Mouse (Mus musculus) heart, embryonic 10.5 days (tissue): ENCODE results near the gene Tor2a. TPM values are rescaled to one million over a fixed set of nuclear protein-coding genes. Genes with fewer than 3 reads are reported as not detected.

Source experiments
- DNase-seq: peaks from one replicate; pipeline ENCODE4 v3.0.0-alpha.2; 2017; ENCODE audit warnings: low spot score
- H3K27ac ChIP-seq: fragments of 300-500 bp; sonication (generic); 2 replicates; pipeline ENCODE4 v1.5.1; 2016; ENCODE audit warnings: mild to moderate bottlenecking
- H3K27me3 ChIP-seq: fragments of 300-500 bp; sonication (generic); 2 replicates; pipeline ENCODE4 v1.6.1; 2016; ENCODE audit warnings: mild to moderate bottlenecking; ENCODE audit not compliant: poor library complexity, insufficient read depth, severe bottlenecking
- H3K36me3 ChIP-seq: fragments of 300-500 bp; sonication (generic); 2 replicates; pipeline ENCODE4 v1.6.1; 2016; ENCODE audit warnings: mild to moderate bottlenecking, moderate library complexity
- H3K4me1 ChIP-seq: fragments of 300-500 bp; sonication (generic); 2 replicates; pipeline ENCODE4 v1.6.1; 2016; ENCODE audit warnings: mild to moderate bottlenecking
- H3K4me3 ChIP-seq: fragments of 300-500 bp; sonication (generic); 2 replicates; pipeline ENCODE4 v1.5.1; 2016; ENCODE audit warnings: mild to moderate bottlenecking, moderate library complexity
- H3K9me3 ChIP-seq: fragments of 300-500 bp; sonication (generic); 2 replicates; pipeline ENCODE4 v1.6.1; 2016; ENCODE audit warnings: mild to moderate bottlenecking, moderate library complexity
- WGBS: fragments of 180-500 bp; shearing (Covaris S2); methylation state at CpG from one replicate; pipeline ENCODE4 v1.1.7; 2016; 5-methylcytosine and 5-hydroxymethylcytosine counted together
- polyA plus RNA-seq: library from polyadenylated mRNA; unstranded; fragments of >200 nt; fragmentation: Nextera tagmentation; extraction: Ambion mirVana; gene quantifications from 2 replicates; pipeline ENCODE4 v1.2.1, GENCODE M21; 2016

The Tor2a gene
- polyA plus RNA-seq, 1 experiment from 2014 or later: 57.2 TPM

DNA sequence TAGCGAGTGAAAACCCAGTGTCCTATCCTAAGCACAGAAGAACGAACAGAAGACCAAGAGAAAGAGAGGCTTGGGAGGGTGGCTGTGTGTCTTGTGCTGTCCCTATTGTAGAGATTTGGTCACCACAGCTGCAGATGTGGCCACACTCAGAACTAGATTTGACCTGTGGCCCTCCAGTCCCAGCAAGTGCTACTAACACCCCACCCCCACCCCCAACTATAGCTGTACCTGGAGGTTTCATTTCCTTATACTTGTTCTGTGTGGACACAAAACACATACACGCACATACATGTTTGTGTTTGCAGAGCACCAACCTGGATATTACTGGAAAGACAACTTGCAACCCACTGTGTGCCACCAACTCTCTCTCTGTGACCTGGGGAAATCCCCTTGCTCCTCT lies 37.0 kb upstream of the Tor2a start:
- no peak overlapping the region for H3K4me3 ChIP-seq
- peaks cover 31% of the 10 kb centered on the region for H3K4me1 ChIP-seq
- DNase-seq: no peak
- 86% methylated on average over 3 of the region's 3 CpGs for WGBS
- no peaks in the 10 kb centered on the region for H3K36me3 ChIP-seq
- no peak overlapping the region; the same call in 1 of the 2 replicates for H3K27ac ChIP-seq
- no peaks in the 10 kb centered on the region for H3K27me3 ChIP-seq
- H3K9me3 ChIP-seq: no peaks in the 10 kb centered on the region

DNA sequence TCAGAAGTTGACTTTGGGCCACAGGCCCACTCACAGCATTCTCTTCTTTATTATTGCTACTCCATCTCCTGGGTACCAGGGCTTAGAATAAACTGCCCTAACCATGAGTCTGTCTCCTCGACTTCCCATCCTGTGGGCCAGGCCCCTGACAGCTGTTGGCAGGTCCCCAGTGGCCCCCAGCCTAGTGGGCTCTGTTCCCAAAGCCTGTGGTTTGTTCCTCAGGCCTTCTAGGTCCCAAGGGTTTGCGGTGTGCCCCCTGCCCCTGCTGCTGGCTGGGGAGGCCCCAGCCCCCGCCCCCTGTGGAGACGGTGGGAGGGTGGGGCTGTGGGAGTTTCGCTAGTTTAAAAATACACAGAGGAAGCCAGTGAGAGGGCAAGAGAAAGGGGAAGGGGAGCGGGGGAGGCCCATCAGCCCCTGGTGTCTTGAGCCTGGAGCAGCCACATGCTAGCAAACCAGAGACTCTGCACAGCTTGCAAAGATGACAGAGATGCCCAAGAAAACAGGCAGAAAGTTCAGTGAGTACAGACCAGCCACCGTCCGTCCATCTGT lies 36.3 kb upstream of the Tor2a start, which contains the start of gene Sh2d3c:
Sh2d3c (plus strand) TSS at position 375 of the 549 bp plus-strand sequence.
- 36% methylated on average over 8 of the region's 8 CpGs for WGBS
- Histone ChIP-seq H3K4me1 (peaks cover 27% of the 10 kb centered on the region), H3K4me3 (0 out of 2 replicates have a peak within 1 kb of the TSS, but pooled peaks have one; percentile 13), H3K27ac (peak within 1 kb of the TSS; percentile 57), H3K9me3 (no peaks in the 10 kb centered on the region), H3K27me3 (no peaks in the 10 kb centered on the region), H3K36me3 (no peaks in the 10 kb centered on the region)
- no peak for DNase-seq

DNA sequence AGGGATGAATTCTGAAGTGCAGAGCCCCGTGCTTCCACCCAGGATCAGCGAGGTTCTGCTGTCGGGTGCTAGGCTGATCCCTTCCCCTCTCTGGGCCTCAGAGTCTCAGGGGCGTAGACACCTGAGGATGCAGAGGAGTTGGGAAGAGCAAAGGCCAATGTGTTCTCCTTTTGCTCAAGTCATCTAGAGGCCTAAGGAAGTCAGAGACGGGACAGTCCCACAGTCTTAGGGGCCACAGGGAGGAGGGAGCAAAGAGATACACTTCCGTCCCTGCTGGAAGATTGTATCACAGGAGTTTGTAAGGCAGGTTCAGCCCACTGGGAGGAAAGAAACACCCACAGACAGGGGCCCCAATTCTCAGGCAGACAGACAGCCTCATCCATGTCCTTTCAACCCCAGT lies 35.0 kb upstream of the Tor2a start:
- Histone ChIP-seq H3K9me3 (no peaks in the 10 kb centered on the region), H3K36me3 (no peaks in the 10 kb centered on the region), H3K27ac (peak overlapping the region; percentile 31), H3K27me3 (no peaks in the 10 kb centered on the region), H3K4me3 (0 out of 2 replicates have a peak overlapping the region, but pooled peaks have one; percentile 12), H3K4me1 (peaks cover 27% of the 10 kb centered on the region)
- 49% methylated on average over 6 of the region's 6 CpGs for WGBS
- no peak for DNase-seq

DNA sequence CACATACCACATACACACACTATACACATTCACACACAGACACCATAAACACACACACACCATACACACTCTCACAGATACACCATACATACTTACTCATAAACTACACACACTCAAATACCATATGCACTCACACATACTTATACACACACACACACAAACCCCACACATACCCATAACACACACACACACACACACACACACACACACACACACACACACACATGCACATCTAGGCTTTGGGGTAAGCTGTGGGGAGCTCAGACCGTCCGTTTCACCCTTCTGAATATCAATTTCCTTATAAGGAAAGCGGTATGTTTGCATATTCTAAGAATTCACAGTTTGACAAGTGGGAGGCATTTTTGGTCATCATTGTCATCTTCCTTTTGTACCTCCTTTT lies 34.5 kb upstream of the Tor2a start:
- Histone ChIP-seq H3K36me3 (no peaks in the 10 kb centered on the region), H3K27me3 (no peaks in the 10 kb centered on the region)
- 78% methylated on average over 3 of the region's 3 CpGs for WGBS

DNA sequence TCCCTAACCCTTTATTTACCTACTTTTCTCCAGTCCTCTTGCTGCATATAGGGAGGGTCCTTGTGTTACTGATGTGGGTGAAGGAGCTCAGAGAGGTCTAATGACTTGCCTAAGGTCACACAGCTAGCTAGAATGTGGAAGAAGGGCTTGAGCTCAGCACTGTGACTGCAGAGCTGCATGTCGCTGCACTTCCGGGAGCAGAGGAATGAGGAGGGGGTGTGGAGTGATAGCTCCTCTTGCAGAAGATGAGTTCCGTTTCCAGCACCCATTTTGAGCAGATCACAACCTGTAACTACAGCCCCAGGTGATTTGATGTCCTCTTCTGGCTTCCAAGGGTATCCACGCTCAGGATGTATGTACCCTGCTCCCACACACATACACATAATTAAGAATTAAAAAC lies 32.9 kb upstream of the Tor2a start:
- Histone ChIP-seq H3K27me3 (no peaks in the 10 kb centered on the region), H3K9me3 (no peaks in the 10 kb centered on the region), H3K36me3 (no peaks in the 10 kb centered on the region), H3K27ac (no peak overlapping the region), H3K4me1 (peaks cover 29% of the 10 kb centered on the region), H3K4me3 (no peak overlapping the region)
- DNase-seq: no peak
- WGBS: 64% methylated on average over 4 of the region's 4 CpGs

More for the DNA sequence above, 34.5 kb upstream of the Tor2a start:
- Histone ChIP-seq H3K9me3 (no peaks in the 10 kb centered on the region), H3K4me3 (no peak overlapping the region), H3K27ac (no peak overlapping the region), H3K4me1 (peaks cover 28% of the 10 kb centered on the region)
- no peak for DNase-seq

DNA sequence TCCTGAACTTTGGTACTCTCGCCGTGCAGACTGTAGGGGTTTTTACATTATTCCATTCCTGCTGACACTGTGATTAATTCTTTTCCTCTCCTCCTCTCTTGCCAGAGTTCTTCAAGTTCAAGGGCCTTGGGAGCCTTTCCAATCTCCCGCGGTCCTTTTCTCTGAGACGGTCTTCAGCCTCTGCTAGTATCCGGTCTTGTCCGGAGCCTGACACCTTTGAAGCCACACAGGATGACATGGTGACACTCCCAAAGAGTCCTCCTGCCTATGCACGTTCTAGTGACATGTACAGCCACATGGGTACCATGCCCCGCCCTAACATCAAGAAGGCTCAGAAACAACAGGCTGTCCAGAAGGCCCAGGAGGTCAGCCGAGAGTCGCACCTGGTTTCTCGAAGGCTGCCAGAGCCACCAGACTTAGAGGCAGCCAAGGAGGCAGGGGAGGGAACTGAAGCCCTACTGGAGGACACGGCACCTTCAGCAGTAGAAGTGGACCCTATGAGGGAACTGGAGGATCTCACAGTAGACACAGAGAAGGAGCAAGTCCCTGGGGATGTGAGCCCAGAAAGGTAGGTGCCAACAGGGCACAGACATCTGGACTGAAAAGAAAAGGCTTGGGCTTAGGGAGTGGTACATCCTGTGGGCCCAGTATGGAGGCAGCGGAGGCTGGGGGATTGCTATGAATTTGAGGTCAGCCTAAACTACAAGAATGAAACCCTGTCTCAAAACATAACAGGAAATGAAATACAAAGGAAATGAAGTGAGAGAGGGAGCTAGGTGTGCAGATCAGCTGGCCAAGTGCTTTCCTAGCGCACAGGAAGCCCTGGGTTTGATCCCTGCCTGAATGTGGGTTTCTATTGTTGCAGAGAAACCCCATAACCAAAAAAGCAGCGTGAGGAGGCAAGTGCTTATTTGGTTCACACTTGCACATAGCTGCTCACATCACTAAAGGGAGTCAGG lies 31.9 kb upstream of the Tor2a start:
- 77% methylated on average over 16 of the region's 16 CpGs for WGBS
- H3K4me1 ChIP-seq: peaks cover 35% of the 10 kb centered on the region
- H3K27ac ChIP-seq: no peak overlapping the region
- H3K9me3 ChIP-seq: no peaks in the 10 kb centered on the region
- no peak overlapping the region for H3K4me3 ChIP-seq
- H3K27me3 ChIP-seq: no peaks in the 10 kb centered on the region
- H3K36me3 ChIP-seq: no peaks in the 10 kb centered on the region
- DNase-seq: no peak

DNA sequence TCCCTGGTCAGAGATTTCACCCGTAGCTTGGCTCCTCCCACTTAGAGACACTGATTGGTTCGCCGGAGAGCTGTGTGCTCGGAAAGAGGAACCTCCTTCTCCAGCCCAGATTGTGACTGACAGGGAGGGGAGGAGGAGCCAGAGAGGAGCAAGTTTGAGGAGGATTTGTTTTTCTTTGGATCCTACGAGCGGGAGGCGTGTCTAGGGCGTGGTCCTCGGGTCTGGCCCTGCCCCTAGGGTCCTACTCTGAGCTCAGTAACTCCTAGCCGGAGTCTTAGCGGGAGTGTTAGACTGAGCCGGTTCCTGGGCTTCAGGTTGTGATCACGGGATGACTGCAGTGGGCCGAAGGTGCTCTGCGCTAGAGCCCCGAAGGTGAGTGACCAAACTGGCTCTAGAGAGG lies 29.6 kb upstream of the Tor2a start:
- WGBS: 0% methylated on average over 16 of the region's 16 CpGs
- no peaks in the 10 kb centered on the region for H3K9me3 ChIP-seq
- peak overlapping the region; percentile 59 for H3K4me3 ChIP-seq
- peak; percentile 98 for DNase-seq
- H3K27me3 ChIP-seq: 0 out of 2 replicates have a peak, but pooled peaks cover 5% of the 10 kb centered on the region
- H3K36me3 ChIP-seq: no peaks in the 10 kb centered on the region
- H3K27ac ChIP-seq: peak overlapping the region; percentile 73
- H3K4me1 ChIP-seq: peaks cover 37% of the 10 kb centered on the region

DNA sequence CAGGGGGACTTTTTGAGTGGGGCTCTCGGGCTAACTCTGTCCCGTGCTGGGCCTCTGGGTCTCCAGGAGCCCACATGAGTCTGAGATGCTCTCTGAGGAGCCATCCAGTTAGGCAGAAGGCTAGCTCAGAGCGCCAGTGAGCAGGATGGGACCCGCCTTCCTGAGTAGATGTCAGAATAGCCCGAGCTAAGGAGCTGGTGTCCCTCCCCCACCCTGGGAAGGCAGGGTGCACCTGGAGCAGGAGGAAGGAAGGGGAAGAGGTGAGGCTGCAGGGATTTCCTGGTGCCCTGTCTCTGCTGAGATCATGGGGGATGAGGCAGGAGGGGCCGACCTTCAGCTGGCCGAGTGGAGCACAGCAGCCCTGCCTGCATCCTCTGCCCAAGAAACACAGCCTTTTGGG lies 28.6 kb upstream of the Tor2a start:
- H3K9me3 ChIP-seq: no peaks in the 10 kb centered on the region
- H3K27me3 ChIP-seq: 0 out of 2 replicates have a peak, but pooled peaks cover 5% of the 10 kb centered on the region

DNA sequence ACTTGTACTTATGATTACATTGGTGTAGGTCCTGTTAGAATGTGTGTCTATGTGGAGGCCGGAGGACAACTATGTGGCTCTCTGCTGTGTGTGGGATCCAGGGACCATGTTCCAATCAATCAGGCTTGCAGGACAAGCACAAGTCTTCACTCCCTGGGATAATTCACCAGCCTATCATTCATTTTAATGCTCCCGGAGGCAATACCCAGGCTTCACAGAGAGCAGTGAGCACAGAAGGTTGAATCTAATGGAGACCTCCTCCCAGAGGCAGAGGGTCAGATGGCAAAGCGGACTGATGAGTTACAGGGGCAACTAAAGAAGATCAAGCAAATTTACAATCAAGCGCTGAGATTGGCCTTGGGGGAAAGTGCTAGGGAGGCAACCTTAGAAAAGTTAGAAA lies 27.5 kb upstream of the Tor2a start:
- WGBS: 67% methylated on average over 4 of the region's 4 CpGs
- peak overlapping the region; percentile 59 for H3K4me3 ChIP-seq
- 0 out of 2 replicates have a peak, but pooled peaks cover 5% of the 10 kb centered on the region for H3K27me3 ChIP-seq
- no peaks in the 10 kb centered on the region for H3K36me3 ChIP-seq
- H3K27ac ChIP-seq: peak overlapping the region; percentile 78
- DNase-seq: no peak
- no peaks in the 10 kb centered on the region for H3K9me3 ChIP-seq
- H3K4me1 ChIP-seq: peaks cover 49% of the 10 kb centered on the region

More for the DNA sequence above, 28.6 kb upstream of the Tor2a start:
- Histone ChIP-seq H3K36me3 (no peaks in the 10 kb centered on the region), H3K4me1 (peaks cover 41% of the 10 kb centered on the region), H3K4me3 (peak overlapping the region; percentile 59), H3K27ac (peak overlapping the region; percentile 73)
- WGBS: 30% methylated on average over 7 of the region's 7 CpGs
- no peak for DNase-seq

DNA sequence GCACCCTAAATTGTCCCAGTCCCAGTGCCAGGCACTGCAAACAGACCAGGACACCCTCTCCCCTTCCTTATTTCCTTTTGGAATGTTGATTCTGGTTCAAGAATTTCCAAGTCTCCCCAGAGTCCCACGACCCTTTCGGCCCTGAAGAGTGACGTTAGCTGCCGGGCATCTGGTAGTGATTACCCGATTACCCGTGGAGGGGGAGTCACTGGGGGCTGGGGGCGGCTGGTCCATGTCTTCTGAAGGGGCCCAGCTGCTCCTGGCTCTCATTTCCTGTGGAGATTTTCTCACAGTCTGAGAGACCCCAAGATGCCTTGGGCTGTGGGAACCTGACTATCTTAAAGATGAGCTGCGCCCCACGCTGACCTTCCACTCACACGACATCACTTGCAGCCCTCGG lies 26.2 kb upstream of the Tor2a start:
- DNase-seq: no peak

DNA sequence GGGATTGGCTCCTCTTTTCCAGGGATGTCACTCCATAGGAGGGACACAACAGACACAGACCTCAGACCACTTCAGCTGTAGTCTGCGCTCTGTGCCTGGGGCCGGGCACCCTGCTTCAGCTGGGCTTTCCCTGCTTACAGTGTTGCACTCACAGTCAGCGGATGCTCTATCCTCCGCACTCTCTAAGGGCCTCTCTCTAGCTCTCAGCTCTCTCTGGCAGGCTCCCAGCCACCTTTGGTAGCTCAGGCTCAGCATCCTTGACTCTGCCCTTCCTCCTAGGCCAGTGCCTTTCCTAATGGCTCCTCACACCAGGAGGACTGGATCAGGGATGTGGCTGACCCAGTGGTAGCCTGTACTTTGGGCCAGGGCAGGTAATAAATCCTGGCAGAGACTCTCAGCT lies 25.1 kb upstream of the Tor2a start:
- H3K27ac ChIP-seq: peak overlapping the region; percentile 72
- 53% methylated on average over 4 of the region's 4 CpGs for WGBS
- no peak overlapping the region for H3K4me3 ChIP-seq
- peaks cover 7% of the 10 kb centered on the region; the same call in 1 of the 2 replicates for H3K27me3 ChIP-seq
- peaks cover 69% of the 10 kb centered on the region for H3K4me1 ChIP-seq
- no peaks in the 10 kb centered on the region for H3K9me3 ChIP-seq
- no peaks in the 10 kb centered on the region for H3K36me3 ChIP-seq
- DNase-seq: no peak

More for the DNA sequence above, 26.2 kb upstream of the Tor2a start:
- Histone ChIP-seq H3K36me3 (no peaks in the 10 kb centered on the region), H3K9me3 (no peaks in the 10 kb centered on the region), H3K4me1 (peaks cover 61% of the 10 kb centered on the region), H3K27ac (peak overlapping the region; percentile 78), H3K27me3 (0 out of 2 replicates have a peak, but pooled peaks cover 5% of the 10 kb centered on the region), H3K4me3 (peak overlapping the region; percentile 59)
- WGBS: 23% methylated on average over 11 of the region's 11 CpGs

DNA sequence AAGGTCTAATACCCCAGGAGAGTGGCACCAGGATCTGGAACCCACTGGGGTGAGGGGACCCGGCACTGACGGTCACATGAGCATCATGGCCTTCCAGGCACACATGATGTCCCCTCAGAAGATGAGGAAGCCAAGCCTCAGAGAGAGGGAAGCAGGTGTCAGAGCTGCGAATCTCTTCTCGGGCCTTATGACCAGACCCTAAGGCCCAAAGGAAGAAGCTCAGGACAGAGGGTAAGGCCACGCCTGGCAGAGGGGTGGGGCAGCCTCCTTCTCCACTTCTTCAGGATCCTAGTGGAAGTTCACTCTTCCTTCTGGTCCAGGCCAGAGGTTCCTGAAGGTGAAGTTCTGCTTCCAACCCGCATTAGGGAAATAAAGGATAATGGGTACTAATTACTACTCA lies 24.3 kb upstream of the Tor2a start:
- H3K36me3 ChIP-seq: peaks cover 7% of the 10 kb centered on the region; the same call in 1 of the 2 replicates
- H3K9me3 ChIP-seq: no peaks in the 10 kb centered on the region
- 71% methylated on average over 6 of the region's 6 CpGs for WGBS
- no peak overlapping the region for H3K4me3 ChIP-seq
- H3K27ac ChIP-seq: peak overlapping the region; percentile 72; the same call in 1 of the 2 replicates
- no peak for DNase-seq
- peaks cover 74% of the 10 kb centered on the region for H3K4me1 ChIP-seq
- peaks cover 7% of the 10 kb centered on the region; the same call in 1 of the 2 replicates for H3K27me3 ChIP-seq

DNA sequence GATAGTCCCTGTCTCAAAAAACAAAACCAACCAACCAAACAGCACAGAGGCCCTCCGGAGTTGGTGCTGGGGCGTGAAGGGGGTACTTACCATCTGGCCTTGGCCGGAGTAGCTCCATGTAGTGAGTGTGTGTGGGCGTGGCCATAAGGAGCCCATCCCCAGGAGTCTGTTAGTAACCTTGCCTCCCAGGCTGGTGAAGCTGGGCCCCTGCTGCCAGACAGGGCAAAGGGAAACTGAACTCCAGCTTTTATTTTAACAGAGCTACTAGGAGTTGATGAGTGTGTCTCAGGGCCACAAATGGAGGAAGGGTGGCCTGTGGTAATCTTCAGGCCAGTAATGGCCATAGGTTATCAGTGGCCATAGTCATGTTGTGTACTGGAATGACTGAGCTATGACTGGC lies 22.6 kb upstream of the Tor2a start:
- Histone ChIP-seq H3K4me3 (no peak overlapping the region), H3K4me1 (peaks cover 68% of the 10 kb centered on the region), H3K9me3 (no peaks in the 10 kb centered on the region), H3K27ac (peak overlapping the region; percentile 43), H3K27me3 (peaks cover 11% of the 10 kb centered on the region; the same call in 1 of the 2 replicates), H3K36me3 (peaks cover 7% of the 10 kb centered on the region; the same call in 1 of the 2 replicates)
- no peak for DNase-seq
- WGBS: 32% methylated on average over 4 of the region's 4 CpGs
